ENCODE assay signal across 8 mouse cellular contexts in genomic region chr14:30951154-30951825, GRCm38 (mm10). TPM values are rescaled to one million over a fixed set of nuclear protein-coding genes. Genes with fewer than 3 reads are reported as not detected.
DNase-seq lines count a peak whose midpoint lies in the region; ATAC-seq lines count a peak whose summit lies in the region.

TSS of gene Nek4 (plus strand) at chr14:30951377.

- H3K27me3 ChIP-seq in hindbrain, embryonic 12.5 days, result no peaks in the 10 kb centered on the region

- WGBS in hindbrain, embryonic 12.5 days, result under 1% methylated on average over 57 of the region's 57 CpGs

- H3K4me1 ChIP-seq in hindbrain, embryonic 12.5 days, result peaks cover 8% of the 10 kb centered on the region; the same call in 1 of the 2 replicates

- peak within 1 kb of the TSS; percentile 31; the same call in 1 of the 2 replicates for H3K27ac ChIP-seq in hindbrain, embryonic 12.5 days

- ATAC-seq in hindbrain, embryonic 12.5 days (ENCODE audit: low FRiP score), result peak; percentile 99

- H3K36me3 ChIP-seq in hindbrain, embryonic 12.5 days, result peaks cover 4% of the 10 kb centered on the region; the same call in 1 of the 2 replicates

- peak within 1 kb of the TSS; percentile 77 for H3K9ac ChIP-seq in hindbrain, embryonic 12.5 days

- H3K4me3 ChIP-seq in hindbrain, embryonic 12.5 days, result peak within 1 kb of the TSS; percentile 76

- DNase-seq in NIH3T3 (ENCODE audit: low read depth), result peak; percentile 96
- peak; percentile 96 to 98 for DNase-seq in cerebellum, postnatal 10 days
- peak; percentile 95 to 96 for DNase-seq in frontal cortex, postnatal 10 days (ENCODE audit: low spot score in 2 of 2)
- peak; percentile 96 to 98 for DNase-seq in layer of hippocampus, postnatal 14 days (ENCODE audit: low spot score in 2 of 2)
- peak; percentile 96 for DNase-seq in lung, postnatal 14 days
- DNase-seq in retina, adult 2 months (ENCODE audit: low read depth, low spot score), result peak; percentile 92
- peak; percentile 95 to 97 for DNase-seq in thymus, postnatal 36 days

- no peaks in the 10 kb centered on the region for H3K9me3 ChIP-seq in hindbrain, embryonic 12.5 days (replicated peaks)

- H3K4me2 ChIP-seq in hindbrain, embryonic 12.5 days (replicated peaks), result peak within 1 kb of the TSS; percentile 70

RNA-seq across cellular contexts. Expression of gene Nek4, which starts in this region (rescaled TPM):
- polyA plus RNA-seq in hindbrain, embryonic 12.5 days (2016; fragmentation: Nextera tagmentation; extraction: Ambion mirVana), result 18.6 and 18.9 TPM in 2 replicates
- total RNA-seq in layer of hippocampus, postnatal 14 days (2021), result 10 to 100 TPM; 14.1 to 15.9 TPM

Comparison
In these comparisons a context has a peak if more than half of its experiments do, and no peak if none do; other contexts are left out.
1. Peak in every context shown above with its lines: DNase-seq, ATAC-seq, H3K4me3 ChIP-seq and H3K27ac ChIP-seq.